Mouse (Mus musculus) ES-Bruce4 (cell line): ENCODE results near the gene Entpd1.

ENCODE experiments used
- CTCF ChIP-seq: IDR thresholded peaks from one replicate; pipeline ENCODE4 v1.8.1; 2011; ENCODE audit warnings: low read depth, low read length
- EP300 ChIP-seq: IDR thresholded peaks from 2 replicates; pipeline ENCODE4 v1.6.1; 2011; ENCODE audit warnings: low read depth, low read length; ENCODE audit not compliant: insufficient read depth
- POLR2A ChIP-seq: IDR thresholded peaks from one replicate; pipeline ENCODE4 v1.8.1; 2011; ENCODE audit warnings: low read length; ENCODE audit not compliant: insufficient read depth

- TF ChIP-seq CTCF (peak; percentile 65), EP300 (no peak), POLR2A (no peak)
Observed at GRCm38 (mm10) chr19:40588847-40589529, 23.2 kb upstream of the Entpd1 start.
